Mouse (Mus musculus) CD4-positive, CD25-positive, alpha-beta regulatory T cell, adult 4 months (primary cell): ENCODE data around the gene Zfp771. TPM values are rescaled to one million over a fixed set of nuclear protein-coding genes. Genes with fewer than 3 reads are reported as not detected.

ENCODE experiments used
- ATAC-seq: one replicate; pipeline ENCODE4 v1.8.0; 2017
- polyA plus RNA-seq, 2 experiments: library from polyadenylated mRNA; unstranded; fragments of 100-300 nt; shearing (Covaris generic); gene quantifications; one replicate each; pipeline ENCODE4 v1.2.1; 2017

Gene Zfp771
- polyA plus RNA-seq, 2 experiments from 2014 or later = 1.3 to 1.6 TPM

DNA sequence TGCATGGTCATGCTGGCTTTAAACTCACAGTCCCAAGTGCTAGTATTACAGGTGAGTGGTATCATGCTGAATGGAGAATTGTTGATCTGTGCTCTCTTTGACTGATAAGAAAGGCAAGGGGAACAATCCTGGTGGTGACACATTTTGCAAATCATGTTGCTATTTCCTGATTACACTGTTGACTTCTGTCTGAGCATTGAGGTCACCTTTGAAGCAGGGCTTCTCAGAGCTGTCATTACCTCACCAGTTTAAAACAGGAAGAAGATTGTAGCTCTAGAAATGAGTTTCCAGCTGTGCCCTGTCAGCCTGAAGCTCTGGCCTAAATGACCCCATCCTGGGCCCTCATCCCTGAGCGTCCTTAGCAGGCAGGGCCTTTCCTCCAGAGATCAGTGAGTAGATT is 43.9 kb downstream of the Zfp771 start:
- peak; percentile 79 for ATAC-seq

DNA sequence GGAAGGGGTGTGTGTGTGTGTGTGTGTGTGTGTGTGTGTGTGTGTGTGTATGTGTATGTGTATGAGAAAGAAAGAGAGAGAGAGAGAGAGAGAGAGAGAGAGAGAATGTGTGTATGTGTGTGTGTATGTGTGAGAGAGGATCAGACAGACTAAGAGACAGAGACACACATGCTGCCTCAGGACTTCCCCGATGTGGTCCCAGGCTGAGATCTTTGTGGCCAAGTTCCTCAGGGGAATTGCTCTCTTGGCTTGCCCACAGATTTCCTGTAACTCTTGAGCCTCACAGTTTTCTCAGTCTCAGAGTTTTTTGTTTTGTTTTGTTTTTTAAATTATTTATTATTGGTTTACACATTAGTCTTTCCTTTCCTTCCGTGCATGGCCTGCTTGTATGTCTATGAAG is 45.2 kb downstream of the Zfp771 start:
- ATAC-seq = no peak

- ATAC-seq = no peak
These were observed 46.1 kb downstream of the Zfp771 start for GRCm38 (mm10) chr7:127290142-127290541.

- peak; percentile 87 for ATAC-seq
These were observed 52.0 kb downstream of the Zfp771 start, which contains the start of gene Itgal for GRCm38 (mm10) chr7:127296098-127296497. Gene Itgal (plus strand): TSS chr7:127296260.

DNA sequence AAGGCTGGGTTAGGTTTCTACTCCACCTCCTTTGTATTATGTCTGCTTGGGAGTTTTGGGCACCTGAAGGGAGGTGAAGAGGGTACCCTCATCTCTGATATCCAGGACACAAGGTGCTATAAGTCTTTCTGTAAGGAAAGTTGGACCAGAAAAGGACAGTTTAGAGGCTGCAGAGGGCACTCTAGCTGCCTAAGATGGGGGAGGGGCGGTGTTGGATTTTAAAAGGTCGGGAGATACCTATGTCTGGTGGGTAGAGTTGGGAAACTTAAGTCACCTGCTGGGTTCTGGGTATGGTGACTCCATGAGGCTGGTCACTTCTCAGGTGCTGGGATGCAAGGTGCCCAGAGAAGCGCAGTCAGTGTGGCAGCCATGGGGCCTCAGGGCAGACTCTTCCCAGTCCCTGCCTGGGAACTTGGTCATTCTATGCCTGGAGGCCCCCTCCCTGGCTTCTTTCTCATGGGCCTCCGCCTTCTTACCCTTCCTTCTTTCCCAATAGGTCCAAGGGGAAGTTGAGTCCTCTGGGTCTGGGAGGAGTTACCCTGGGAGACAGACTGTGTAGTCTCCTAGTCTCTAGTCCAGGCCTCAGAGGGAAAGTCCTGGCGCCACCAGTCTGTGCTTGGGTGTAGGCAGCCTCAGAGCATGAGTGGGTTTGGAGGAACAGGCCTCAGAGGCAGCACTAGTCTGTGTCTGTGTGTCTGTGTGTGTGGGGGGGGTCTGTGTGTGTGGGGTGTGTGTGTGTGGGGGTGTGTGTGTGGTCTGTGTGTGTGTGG is 52.9 kb downstream of the Zfp771 start:
- no peak for ATAC-seq

DNA sequence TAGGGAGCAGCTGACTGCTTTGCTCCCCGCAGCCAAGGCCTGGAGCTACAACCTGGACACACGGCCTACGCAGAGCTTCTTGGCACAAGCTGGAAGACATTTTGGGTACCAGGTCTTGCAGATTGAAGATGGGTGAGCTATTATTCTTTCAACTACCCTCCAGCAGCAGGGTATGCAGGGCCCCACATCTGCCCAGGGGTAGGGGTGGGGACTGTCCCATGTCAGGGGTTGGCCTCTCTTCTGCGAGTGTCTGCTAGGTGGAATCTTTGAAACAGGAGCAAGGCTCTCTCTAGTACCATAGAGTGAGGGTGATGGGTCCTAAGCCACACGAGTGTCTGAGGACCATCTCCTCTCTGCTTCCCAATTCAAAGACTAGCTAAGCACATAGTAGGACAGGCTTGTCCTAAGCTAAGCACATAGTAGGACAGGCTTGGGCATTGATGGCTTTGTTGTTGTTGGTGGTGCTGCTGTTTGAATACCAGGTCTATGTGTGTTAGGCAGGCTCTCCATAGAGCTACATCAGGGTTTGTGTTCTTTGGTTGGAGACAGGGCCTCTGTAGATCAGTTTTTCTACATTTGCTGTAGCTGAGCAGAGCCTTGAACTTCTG is 53.6 kb downstream of the Zfp771 start:
- peak; percentile 49 for ATAC-seq

Other genes with a start within 250 kb of the Zfp771 start
- gene Mvp, start 229.7 kb upstream of the Zfp771 start, polyA plus RNA-seq = 10 to 100 TPM; 13.7 to 20.9 TPM
- gene Pagr1b, start 227.8 kb upstream of the Zfp771 start, polyA plus RNA-seq = 1 to 10 TPM; 1.3 to 2.4 TPM
- gene Pagr1a, start 226.9 kb upstream of the Zfp771 start, polyA plus RNA-seq = 10 to 100 TPM; 49.2 to 70.1 TPM
- 10 to 100 TPM; 12.5 to 49.1 TPM for gene Gm42742, start 223.2 kb upstream of the Zfp771 start, polyA plus RNA-seq
- gene Prrt2, start 223.1 kb upstream of the Zfp771 start, polyA plus RNA-seq = 1 to 10 TPM; 2.6 to 3.3 TPM
- 10 to 100 TPM; 14.5 to 18.4 TPM for gene Maz, start 217.2 kb upstream of the Zfp771 start, polyA plus RNA-seq
- 10 to 100 TPM; 13.9 to 20.5 TPM for gene Kif22, start 201.8 kb upstream of the Zfp771 start, polyA plus RNA-seq
- under 1 TPM in 1 of 2 experiments, not detected in 1; 0.81 TPM for gene Zg16, start 156.9 kb upstream of the Zfp771 start, polyA plus RNA-seq
- gene AI467606, start 152.9 kb upstream of the Zfp771 start, polyA plus RNA-seq = 100 to 1,000 TPM; 274 to 321 TPM
- gene Qprt, start 122.0 kb upstream of the Zfp771 start, polyA plus RNA-seq = 10 to 100 TPM in 1 of 2 experiments, 1 to 10 TPM in 1; 7.5 to 15.2 TPM
- gene Spn, start 106.5 kb upstream of the Zfp771 start, polyA plus RNA-seq = 100 to 1,000 TPM; 101 to 103 TPM
- 10 to 100 TPM; 39.7 to 51.9 TPM for gene Cd2bp2, start 48.2 kb upstream of the Zfp771 start, polyA plus RNA-seq
- gene Tbc1d10b, start 35.8 kb upstream of the Zfp771 start, polyA plus RNA-seq = 10 to 100 TPM; 12.5 to 18.4 TPM
- gene Mylpf, start 35.4 kb upstream of the Zfp771 start, polyA plus RNA-seq = 10 to 100 TPM; 25.4 to 31.5 TPM
- 1 to 10 TPM; 6.6 to 7.9 TPM for gene Zfp553, start 11.2 kb upstream of the Zfp771 start, polyA plus RNA-seq
- 100 to 1,000 TPM; 819 to 912 TPM for gene Sept1, start 11.1 kb upstream of the Zfp771 start, polyA plus RNA-seq
- 10 to 100 TPM; 39.7 to 50.1 TPM for gene Dctpp1, start 16.4 kb downstream of the Zfp771 start, polyA plus RNA-seq
- 10 to 100 TPM; 17.3 to 23.4 TPM for gene Sephs2, start 29.8 kb downstream of the Zfp771 start, polyA plus RNA-seq
- 100 to 1,000 TPM; 169 to 297 TPM for gene Itgal, start 52.0 kb downstream of the Zfp771 start, polyA plus RNA-seq
- gene Zfp768, start 101.3 kb downstream of the Zfp771 start, polyA plus RNA-seq = not detected
- 10 to 100 TPM; 12.7 to 17.6 TPM for gene Zfp747, start 131.8 kb downstream of the Zfp771 start, polyA plus RNA-seq
- 1 to 10 TPM; 7.3 to 9.9 TPM for gene 9130019O22Rik, start 142.9 kb downstream of the Zfp771 start, polyA plus RNA-seq
- 1 to 10 TPM; 3.2 to 5.5 TPM for gene E430018J23Rik, start 149.4 kb downstream of the Zfp771 start, polyA plus RNA-seq
- 1 to 10 TPM; 6.0 to 9.1 TPM for gene Zfp764, start 162.5 kb downstream of the Zfp771 start, polyA plus RNA-seq
- 10 to 100 TPM; 16.0 to 18.9 TPM for gene Zfp688, start 177.8 kb downstream of the Zfp771 start, polyA plus RNA-seq
- gene Zfp689, start 204.9 kb downstream of the Zfp771 start, polyA plus RNA-seq = 1 to 10 TPM; 5.6 to 7.9 TPM
- 100 to 1,000 TPM; 181 to 236 TPM for gene Prr14, start 215.3 kb downstream of the Zfp771 start, polyA plus RNA-seq
- 10 to 100 TPM; 22.9 to 24.0 TPM for gene Fbrs, start 234.9 kb downstream of the Zfp771 start, polyA plus RNA-seq